Mouse (Mus musculus) layer of hippocampus, adult 9-11 months (tissue): ENCODE results near the gene Slc7a14.

Source experiments
- DNase-seq: peaks from one replicate; pipeline ENCODE4 v3.0.0; 2022

Gene Slc7a14

DNA sequence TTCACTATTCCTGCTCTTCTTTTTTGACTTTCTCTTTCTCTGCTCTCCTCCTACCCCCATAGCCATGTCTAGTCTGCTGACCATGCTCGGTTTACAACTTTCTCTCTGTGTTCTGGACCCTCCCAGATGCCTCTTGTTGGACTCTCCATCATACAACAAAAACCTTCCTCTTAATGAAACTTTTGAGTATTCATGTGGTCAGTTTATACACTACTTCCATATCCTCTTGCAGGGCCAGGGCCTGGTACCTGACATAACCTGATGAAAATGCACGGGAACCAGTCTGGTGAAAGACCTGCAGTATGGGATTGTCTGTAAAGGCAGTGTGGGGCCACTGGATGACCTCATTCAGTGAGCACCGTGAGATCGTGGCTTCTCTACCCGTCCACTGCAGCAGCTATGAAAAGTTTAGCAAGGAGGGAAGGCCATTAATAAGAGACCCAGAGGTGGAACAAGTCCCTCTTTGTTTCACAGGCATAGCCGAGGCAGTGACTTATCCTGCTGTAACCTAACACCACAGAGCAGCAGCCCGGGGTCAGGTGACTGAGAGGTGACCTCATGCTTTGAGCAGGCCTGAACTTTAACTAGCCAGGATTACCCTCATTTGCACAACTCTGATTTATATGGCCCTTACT lies 49.7 kb downstream of the Slc7a14 start:
- no peak for DNase-seq

DNA sequence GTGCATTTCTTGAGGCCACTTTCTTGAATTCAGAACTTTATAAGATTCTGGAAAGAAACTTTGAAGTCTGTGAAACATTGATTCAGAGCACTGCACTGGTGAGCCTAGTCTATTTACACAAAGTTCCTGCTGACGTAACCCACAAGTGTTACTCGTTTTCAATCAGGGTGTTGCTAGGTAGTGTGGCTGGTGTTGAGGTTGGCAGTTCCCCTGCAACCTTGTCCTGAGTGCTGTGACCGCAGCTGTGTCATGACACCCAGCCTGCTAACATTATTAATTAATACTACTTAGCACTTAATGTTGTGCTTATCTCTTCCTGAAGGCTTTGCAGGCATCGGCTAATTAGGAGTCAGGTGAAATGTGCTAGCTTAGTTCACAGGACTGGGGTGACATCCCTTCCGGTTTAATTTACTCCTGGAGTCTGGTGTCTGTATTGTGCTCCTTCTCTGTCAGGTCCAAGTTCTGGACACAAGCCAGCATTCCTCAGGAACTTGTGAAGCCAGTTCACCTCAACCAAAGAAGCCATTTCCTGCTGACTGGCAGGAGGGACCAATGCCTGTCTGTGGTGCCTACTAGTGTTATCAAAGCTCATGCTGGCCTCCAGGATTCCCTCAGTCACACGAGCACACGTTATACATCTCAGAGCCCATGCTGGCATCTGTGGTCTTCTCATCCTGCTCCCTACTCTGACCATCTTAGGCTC lies 50.5 kb downstream of the Slc7a14 start:
- DNase-seq, result no peak

DNA sequence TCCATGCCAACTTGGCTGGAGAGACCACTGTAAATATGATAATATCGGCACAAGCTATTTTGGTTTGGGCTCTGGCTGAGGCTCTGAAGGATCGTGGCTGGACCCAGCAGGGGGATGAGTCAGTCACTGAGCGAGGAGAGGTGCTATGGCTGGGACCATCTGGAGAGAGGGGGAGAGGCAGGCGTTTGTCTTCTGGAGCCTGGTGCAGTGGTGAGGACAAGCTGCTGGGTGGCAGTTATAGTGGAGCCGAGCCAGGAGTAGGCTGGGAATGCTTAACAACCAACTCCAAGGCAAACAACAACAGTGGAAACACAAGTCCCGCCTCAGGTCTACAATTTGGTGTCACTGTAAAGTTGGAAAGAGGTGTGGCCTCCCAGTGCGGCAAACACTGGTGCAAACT lies 55.8 kb downstream of the Slc7a14 start:
- DNase-seq, result peak; percentile 88

DNA sequence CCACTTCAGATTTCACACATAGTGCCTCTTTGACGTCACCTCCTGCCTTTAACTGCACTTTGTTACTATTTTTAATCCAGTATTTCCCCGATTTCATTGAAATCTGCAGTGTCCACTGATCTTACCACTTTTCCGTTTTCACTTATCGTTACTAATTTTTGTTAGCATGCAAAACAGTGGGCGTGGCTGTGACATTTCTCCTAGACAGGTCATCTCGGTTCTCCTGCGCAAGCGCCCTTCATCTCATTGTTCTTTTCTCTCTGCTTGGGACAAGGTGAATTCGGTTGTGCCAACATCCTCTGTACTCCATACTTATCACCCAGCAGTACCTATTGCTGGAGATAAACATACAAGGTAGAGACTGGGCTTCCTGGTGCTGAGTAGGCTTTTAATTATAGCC lies 56.3 kb downstream of the Slc7a14 start:
- DNase-seq, result no peak

DNA sequence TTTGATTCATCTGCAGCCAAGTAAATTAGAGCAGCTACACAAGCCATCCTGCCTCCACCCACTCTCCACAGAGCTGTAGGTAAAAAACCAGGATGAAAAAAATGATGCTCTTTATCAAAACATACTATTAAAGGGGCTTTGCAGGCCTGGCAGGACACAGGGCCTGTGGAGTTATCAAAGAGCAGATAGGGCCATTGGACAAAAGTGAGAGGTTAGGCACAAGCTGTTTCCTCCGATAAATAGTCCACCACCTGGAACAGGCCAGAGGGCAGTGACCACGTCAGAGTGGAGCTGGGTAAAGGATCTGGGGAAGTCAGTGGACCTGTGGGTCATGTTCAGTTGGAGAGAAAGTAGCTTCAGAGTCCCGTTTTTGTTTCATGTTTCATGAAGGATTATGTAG lies 57.6 kb downstream of the Slc7a14 start:
- no peak for DNase-seq

DNA sequence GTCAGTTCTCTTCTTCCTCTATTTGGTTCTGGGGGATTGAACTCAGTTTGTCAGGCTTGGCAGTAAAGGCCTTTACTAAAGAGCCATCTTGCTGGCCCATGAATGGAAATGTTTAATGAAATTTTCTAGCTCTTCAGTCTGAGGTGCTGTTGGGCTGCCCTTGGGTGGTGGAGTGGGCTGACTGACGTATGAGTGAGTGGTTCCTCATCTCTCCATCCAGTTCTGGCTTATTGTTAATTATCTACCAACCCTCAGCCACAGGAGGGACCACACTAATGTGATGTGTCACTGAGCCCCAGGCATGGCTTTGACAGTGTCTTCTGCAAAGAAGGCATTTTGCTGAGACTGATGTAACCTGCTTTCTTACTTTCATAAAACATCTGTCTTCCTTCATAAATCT lies 66.7 kb downstream of the Slc7a14 start:
- DNase-seq, result no peak

DNA sequence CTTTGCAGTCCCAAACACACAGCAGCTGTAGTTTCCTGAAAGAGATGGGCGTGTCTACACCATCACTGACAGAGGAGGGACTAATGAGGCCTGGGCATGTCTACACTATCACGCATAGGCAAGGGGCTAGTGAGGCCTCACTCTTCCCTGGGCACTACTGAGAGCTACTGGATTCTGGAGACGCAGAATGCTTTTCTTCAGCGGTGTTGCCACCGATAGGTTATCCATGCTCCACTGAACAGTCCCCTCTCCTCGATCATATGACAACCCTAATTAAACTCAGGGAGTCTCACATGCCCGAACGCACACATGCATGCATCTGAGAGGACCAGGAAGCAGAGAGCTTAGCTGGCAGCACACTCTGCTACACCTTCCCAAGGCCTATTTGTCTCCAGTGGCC lies 69.3 kb downstream of the Slc7a14 start:
- no peak for DNase-seq

DNA sequence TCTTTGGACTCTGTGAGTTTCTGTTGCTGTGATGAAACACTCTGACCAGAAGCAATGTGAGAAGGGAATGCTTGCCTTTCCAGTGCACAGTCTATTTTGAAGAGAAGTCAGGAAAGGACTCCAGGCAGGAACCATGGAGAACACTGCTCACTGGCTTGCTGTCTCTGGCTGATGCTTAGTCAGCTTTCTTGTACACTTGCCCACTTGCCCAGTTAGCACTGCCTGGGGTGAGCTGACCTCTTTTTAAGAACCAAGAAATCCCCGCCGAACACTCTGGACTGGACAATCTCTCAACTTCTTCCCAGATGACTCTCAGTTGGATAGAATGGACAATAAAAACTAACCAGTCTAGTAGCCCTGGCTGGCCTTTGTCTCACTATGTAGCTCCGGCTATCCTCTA lies 70.5 kb downstream of the Slc7a14 start:
- no peak for DNase-seq

DNA sequence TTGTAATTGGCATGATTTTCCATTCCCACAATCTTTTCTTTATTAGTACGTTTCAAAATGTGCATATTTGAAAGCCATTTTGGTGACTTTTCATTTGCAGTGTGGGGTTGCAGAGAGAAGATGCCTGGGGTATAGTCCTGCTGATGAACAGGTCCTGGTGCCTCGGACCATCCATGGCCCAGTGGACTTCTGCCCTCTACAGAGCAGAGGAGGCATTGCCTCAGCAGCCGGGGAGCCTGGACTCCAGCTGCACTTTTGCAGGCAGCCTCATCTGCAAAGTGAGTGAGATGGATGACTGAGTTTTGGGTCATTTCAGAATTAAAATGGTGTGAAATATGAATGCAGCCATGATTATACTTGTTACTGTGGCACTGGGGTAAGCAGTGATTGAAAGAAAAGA lies 72.2 kb downstream of the Slc7a14 start:
- DNase-seq, result peak; percentile 54

DNA sequence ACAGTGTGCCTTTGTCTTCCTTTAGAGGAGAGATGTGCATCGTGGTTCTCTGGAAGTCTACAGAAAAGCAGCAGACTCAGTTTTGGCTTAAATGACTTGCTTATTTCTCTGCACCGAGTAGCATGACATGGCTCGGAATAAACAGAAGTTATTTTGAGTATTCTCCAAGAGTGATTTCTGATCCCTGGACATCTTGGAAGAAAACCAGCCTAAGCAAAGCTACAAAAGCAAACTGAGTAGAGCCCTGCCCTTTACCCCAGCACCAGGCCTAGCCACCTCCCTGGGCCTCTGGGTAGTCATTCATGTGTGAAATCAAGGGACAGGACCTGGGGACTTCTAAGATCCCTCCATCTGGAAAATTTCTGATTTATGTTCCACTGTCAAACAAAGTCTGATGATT lies 74.0 kb downstream of the Slc7a14 start:
- no peak for DNase-seq

DNA sequence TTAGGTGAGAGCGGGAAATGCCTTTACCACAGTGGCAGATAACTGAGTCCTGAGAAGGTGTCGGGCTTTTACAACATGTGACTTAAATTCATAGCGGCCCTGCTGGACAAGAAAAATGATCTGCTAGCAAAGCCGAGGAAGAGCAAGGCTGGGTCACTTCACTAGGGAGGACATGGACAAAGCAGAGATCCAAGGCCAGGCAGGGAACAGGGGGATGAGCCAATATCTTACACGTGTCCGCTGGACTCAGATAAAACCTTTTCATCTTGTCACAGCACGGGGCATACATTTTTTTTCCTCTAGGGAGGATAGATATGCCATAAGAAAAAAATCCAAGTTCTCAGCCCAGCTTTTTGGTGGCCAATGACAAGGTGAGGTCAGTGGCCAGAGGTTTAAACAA lies 75.8 kb downstream of the Slc7a14 start:
- no peak for DNase-seq

DNA sequence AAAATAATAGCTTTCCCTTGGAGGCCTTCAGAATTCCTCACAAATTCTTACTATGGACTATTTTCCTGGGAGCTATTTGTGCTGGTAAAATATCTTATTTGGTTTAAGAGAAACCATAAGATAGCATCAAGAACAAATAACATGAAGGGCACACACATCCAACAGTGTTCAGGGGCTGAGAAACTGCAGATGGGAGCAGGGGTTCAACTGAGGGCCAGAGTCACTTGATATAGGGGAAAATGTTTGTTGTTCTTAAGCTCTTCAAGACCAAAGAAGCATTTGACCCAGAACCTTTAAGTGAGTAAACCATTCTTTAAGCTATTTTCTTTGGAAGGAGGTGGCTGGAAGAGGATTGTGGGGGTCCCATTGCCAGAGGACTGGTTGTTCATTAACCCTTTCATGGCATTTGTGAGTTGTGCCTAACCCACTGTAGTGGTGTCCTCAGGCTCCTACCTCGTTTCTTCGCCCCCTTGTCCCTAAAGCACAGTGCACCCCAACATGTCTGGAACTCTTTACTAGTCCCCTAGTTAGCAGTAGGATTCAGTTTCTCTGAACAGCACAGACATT lies 76.3 kb downstream of the Slc7a14 start:
- DNase-seq, result no peak

DNA sequence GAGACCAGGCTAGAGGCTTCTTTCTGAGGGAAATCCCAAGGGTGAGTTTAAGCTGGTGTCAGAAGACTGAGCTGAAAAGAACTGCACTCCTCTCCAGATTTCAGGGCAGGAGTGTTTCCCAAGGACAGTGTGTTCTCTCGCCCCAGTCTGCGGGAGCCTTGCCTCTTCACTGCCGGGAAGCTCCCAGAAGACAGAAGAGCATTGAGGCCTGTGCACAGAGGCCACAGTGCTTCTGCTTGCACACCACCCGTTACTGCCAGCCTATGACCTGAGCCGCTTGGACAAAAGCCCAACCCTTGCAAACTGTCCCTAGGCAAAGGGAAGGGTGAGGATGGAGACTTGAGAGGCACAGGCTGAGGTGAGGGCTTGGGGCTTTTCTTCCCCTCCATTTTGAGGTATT lies 80.9 kb downstream of the Slc7a14 start:
- peak; percentile 58 for DNase-seq

DNA sequence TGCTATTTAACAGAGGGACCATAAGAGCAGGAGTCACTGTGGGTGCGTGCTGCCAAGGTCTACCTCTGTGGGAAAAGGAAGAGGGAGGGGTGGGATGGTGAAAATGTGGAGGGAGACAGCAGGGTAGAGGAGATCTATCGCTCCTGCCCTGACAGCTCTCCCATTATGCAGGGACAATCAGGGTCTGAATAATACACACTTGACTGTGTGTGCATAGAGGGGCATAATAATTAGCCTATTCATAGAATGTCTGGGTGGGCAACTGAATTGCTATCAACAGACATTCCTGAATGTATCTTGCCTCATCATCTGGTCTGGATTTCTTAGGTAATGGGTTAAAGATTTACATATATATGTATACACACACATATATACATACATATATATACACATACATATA lies 81.7 kb downstream of the Slc7a14 start:
- DNase-seq, result no peak

DNA sequence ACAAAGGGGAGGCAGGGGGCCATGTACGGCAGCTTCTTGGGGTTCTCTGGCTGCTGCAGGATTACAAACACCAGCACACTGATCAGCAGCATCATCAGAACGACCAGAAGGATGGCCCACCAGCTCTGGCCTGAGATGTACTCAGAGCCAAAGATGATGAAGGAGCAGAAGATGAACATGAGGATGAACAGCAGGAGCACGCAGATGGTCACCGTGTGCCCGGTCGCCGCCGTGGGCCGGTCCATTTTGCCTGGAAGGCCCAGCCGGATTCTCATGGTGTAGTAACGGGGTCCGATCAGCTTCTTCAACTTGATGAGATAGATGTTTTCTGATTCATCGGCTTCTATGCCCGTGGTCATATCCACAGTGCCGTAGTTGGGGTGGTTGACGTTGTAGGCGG lies 86.6 kb downstream of the Slc7a14 start:
- DNase-seq, result no peak

DNA sequence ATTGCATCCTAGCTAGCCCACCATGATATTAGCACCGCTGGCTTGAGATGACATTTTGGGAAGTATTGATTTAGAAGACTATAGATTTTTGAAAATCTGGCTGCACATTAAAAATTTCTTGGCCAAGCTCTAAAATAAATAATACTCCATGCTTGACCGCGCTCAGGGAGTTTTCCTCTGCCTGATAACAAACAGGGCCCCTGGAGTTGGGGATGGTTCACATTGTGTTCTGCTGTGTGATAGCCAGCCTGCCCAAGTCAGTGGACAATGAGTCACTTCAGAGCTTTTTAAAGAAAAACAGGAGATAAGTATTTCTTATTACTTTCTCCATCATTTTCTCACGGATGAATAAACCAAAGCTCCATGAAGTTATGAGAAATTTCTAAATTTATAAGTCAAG lies 90.1 kb downstream of the Slc7a14 start:
- no peak for DNase-seq

DNA sequence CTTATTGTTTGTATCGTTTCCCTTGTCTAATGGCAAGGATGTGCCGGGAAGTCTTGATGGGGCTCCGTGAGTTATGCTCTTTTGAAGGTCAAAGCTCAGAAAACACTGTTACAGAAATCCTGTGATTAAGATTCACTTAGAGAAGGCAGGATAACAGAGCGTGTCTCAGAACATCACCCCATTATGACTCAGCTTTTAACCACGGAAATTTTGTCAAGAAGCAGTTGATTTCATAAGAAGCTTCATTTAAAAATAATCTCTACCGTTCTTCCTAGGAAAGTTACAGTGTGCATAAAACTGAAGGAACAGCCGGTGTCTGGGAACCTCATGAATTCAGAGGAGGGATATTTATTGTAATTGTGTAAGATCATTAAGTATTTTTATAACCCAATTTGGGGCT lies 90.7 kb downstream of the Slc7a14 start:
- no peak for DNase-seq

DNA sequence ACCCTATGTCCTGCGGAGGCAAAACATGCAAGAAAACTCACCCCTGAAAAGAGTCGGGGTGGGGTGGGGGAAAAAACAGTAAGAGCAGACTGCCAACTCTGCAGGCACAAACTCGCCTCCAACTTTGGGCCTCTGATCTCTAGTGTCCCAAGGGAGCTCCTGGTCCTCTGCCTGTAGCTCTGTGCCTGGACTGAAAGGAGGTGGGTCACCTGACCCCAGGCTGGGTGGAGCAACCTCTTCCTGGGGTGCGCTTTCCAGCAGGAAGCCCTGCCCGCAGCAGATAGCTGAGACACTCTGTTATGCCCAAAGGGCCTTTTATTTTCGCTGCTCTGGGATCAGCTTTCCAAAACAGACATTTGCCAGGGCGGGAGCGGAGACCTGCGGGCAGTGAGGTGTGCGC lies 92.7 kb downstream of the Slc7a14 start:
- no peak for DNase-seq

DNA sequence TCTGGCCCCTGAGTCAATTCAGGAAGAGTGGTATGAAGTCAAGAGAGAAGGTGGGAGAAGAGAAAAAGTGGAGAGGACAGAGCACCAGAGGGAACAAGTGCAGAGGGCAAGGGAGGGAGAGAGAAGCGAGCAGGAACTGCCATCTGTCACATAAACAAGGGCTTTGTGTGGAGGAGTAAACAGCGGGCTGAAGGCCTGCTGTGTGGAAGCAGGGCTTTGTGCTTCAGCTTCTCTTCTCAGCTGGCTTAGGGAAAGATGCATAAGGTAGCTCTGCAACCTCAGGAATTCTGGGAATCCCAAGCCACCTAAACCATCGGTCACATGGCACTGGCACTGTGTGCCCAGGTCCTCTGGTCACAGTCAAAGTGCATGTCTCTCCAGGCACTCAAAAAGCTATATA lies 96.4 kb downstream of the Slc7a14 start:
- DNase-seq, result peak; percentile 70

DNA sequence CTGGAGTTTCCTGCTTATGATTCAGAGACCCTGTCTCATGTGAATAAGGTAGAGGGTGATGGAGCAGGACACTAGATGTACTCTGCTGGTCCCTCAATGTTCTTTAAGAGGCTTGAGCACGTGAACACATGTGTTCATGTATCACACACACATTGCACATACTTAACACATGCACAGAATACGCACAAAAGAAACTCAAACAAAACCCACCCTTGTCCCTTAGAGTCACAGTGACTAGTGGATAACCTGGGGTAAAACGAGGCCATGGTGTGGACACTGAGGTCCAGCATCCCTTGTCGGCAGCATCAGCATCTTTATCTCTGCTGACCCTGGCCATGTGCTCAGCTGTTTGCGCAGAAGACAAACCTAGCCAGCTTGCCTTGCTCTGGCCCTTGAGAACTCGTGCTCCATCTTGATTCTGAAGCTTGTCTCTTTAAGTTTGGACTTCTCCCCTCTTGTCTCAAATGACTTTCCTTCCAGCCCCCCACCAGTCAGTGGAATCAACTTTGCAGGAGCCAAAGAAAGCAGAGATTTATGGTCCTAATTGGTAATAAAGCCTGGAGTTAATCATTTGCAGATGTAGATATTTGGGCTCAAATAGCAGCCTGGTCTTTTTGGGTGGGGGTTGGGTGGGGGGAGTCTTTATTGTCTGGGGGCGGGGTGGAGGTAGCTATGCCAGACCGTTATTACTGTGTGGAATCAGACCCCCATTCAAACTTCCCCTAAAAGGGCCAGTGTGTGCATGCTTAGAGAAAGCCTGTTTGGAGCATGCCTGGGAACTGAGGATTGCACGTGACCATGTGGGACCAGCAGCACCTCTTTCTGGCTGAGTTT lies 97.8 kb downstream of the Slc7a14 start:
- DNase-seq, result no peak

DNA sequence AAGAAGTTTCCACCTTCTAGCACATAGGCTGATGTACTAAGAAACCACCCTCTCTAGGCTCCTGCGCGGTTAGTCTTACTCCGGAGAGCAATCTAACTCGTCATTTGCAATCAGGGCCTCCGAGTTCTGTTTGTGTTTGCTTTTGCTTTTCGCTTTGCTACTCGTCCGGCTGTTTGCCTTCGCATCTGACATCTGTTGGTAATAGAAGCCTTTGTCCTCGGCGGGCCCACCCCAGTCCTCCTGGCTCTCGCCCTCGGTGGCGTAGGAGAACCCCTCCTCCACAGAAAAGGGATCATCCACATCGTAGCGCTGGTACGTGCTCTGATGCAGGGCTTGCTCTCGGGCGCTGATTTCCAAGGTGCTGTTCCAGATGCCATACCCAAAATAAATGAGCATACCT lies 101.2 kb downstream of the Slc7a14 start:
- peak; percentile 79 for DNase-seq

DNA sequence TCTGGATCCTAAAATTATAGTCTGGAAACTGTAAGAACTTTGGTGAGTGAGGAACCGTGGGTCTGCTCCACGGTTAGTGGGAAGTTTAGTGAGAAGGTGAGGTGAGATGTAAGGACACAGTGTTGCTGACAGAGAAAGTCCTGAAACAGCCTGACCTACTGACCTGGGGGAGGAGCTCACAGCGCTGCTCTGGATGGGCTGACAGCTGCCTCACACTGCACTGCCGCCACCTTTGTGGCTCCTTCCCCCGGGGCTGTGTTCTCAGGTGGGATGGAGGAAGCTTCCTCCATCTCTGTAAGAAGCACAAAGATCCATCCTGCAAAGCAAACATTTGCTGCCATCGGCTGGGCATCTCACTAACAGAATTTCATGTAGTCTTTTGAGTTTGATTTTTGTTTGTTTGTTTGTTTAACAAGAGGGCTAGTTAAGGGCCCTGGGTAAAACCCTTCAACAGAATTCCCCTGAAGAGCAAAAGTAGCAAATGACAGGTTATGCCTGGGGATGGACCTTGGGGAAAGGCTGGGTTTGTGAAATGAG lies 101.7 kb downstream of the Slc7a14 start:
- no peak for DNase-seq

DNA sequence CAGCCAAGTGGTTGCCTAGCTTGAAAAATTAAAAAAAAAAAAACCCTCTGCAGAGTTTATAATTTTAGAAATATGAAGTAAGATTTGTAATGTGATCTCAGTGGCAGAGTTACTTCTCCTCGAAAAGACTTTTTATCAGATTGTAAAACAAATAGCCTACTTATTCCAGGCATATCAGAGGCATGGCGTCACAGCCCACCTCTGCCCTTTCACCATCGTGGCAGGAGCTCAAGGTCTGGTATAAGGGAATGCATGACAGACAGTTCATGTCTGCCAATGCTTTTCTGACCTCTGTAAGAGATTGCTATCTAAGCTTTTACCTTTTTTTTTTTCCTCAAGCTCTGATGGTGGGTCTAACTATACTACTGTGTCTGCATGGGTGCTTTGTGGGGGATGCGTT lies 102.1 kb downstream of the Slc7a14 start:
- no peak for DNase-seq

DNA sequence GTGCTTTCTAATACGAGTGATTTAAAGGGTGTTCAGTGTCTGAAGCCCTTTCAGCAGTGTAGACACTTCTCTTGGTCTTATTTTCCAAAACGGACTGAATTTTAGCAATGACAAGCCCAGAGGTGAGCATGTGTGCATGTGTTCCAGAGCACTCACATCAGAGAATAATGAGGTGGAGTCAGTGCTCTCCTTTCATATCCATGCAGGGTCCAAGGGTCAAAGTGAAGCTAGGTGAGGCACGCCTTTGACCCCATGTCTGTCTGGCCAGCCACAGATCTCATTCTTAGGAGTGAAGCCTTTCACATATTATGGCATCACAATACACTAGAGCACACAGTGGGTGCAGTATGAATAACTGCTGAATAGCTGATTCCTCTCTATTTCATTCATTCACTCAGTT lies 105.0 kb downstream of the Slc7a14 start:
- no peak for DNase-seq
